Mouse (Mus musculus) intestine, embryonic 14.5 days (tissue): ENCODE measurements at regions not wholly inside any gene's neighbourhood (a gene's known extent, or its start where the extent isn't known, plus 50 kb on each side); places are given as distances from the start of the nearest gene placed in this dataset.

Experiments
- ATAC-seq: fragments of 200-750 bp; cut with Nextera tagmentation; replicated peaks from 2 replicates; pipeline ENCODE4 v1.8.0; 2017; ENCODE audit warnings: low read depth, moderate number of reproducible peaks, moderate TSS enrichment, moderate library complexity; ENCODE audit not compliant: low FRiP score, low TSS enrichment
- DNase-seq: peaks from one replicate; pipeline ENCODE4 v3.0.0-alpha.2; 2018; ENCODE audit warnings: low spot score
- H3K27ac ChIP-seq: fragments of 300-500 bp; sonication (generic); 2 replicates; pipeline ENCODE4 v1.5.1; 2014; ENCODE audit warnings: low read depth, mild to moderate bottlenecking, control low read depth
- H3K27me3 ChIP-seq: fragments of 300-500 bp; sonication (generic); replicated peaks from 2 replicates; pipeline ENCODE4 v1.6.1; 2014; ENCODE audit warnings: low read length, control low read depth; ENCODE audit not compliant: control insufficient read depth, insufficient read depth
- H3K36me3 ChIP-seq: fragments of 300-500 bp; sonication (generic); 2 replicates; pipeline ENCODE4 v1.6.1; 2014; ENCODE audit warnings: low read length, control low read depth; ENCODE audit not compliant: control insufficient read depth, insufficient read depth
- H3K4me1 ChIP-seq: fragments of 300-500 bp; sonication (generic); replicated peaks from 2 replicates; pipeline ENCODE4 v1.6.1; 2014; ENCODE audit warnings: low read length, control low read depth, mixed read lengths; ENCODE audit not compliant: control insufficient read depth, insufficient read depth
- H3K4me2 ChIP-seq: fragments of 300-500 bp; sonication (generic); 2 replicates; pipeline ENCODE4 v1.6.1; 2014; ENCODE audit warnings: low read length
- H3K4me3 ChIP-seq: fragments of 300-500 bp; sonication (generic); 2 replicates; pipeline ENCODE4 v1.5.1; 2014; ENCODE audit warnings: low read depth, low read length, control low read depth, mixed read lengths
- H3K9ac ChIP-seq: fragments of 300-500 bp; sonication (generic); 2 replicates; pipeline ENCODE4 v1.6.1; 2014; ENCODE audit warnings: mild to moderate bottlenecking, low read length
- H3K9me3 ChIP-seq: fragments of 300-500 bp; sonication (generic); 2 replicates; pipeline ENCODE4 v1.6.1; 2016; ENCODE audit warnings: low read length, control low read depth; ENCODE audit not compliant: control insufficient read depth
- WGBS: fragments of 180-500 bp; shearing (Covaris S2); extraction: QIAGEN DNeasy Blood & Tissue Kit; methylation state at CpG from one replicate; pipeline ENCODE4 v1.1.7; 2014; 5-methylcytosine and 5-hydroxymethylcytosine counted together

GRCm38 (mm10) chr2:117842309-117842986 lies 269.2 kb upstream of the Thbs1 start:
- no peak for DNase-seq
- no peak overlapping the region for H3K9ac ChIP-seq
- H3K4me1 ChIP-seq, result no peaks in the 10 kb centered on the region
- no peak overlapping the region for H3K4me3 ChIP-seq
- no peaks in the 10 kb centered on the region for H3K36me3 ChIP-seq
- no peak overlapping the region for H3K27ac ChIP-seq
- no peak for ATAC-seq
- no peaks in the 10 kb centered on the region for H3K27me3 ChIP-seq
- no peak overlapping the region for H3K4me2 ChIP-seq
- WGBS, result 54% methylated on average over 1 of the region's 1 CpGs
- H3K9me3 ChIP-seq, result no peaks in the 10 kb centered on the region

GRCm38 (mm10) chr2:117852442-117852841 lies 259.2 kb upstream of the Thbs1 start:
- no peaks in the 10 kb centered on the region for H3K36me3 ChIP-seq
- no peak overlapping the region for H3K27ac ChIP-seq
- 56% methylated on average over 1 of the region's 1 CpGs for WGBS
- H3K4me2 ChIP-seq, result no peak overlapping the region
- H3K4me1 ChIP-seq, result no peaks in the 10 kb centered on the region
- no peaks in the 10 kb centered on the region for H3K9me3 ChIP-seq
- no peaks in the 10 kb centered on the region for H3K27me3 ChIP-seq
- no peak for DNase-seq
- H3K4me3 ChIP-seq, result no peak overlapping the region
- no peak for ATAC-seq
- no peak overlapping the region for H3K9ac ChIP-seq

- WGBS, result 75% methylated on average over 3 of the region's 3 CpGs
- Histone ChIP-seq H3K27ac (no peak overlapping the region), H3K36me3 (no peaks in the 10 kb centered on the region), H3K4me1 (no peaks in the 10 kb centered on the region), H3K27me3 (no peaks in the 10 kb centered on the region), H3K9me3 (no peaks in the 10 kb centered on the region), H3K4me2 (no peak overlapping the region), H3K4me3 (no peak overlapping the region), H3K9ac (no peak overlapping the region)
- DNase-seq (no peak), ATAC-seq (no peak)
These were observed 249.4 kb upstream of the Thbs1 start for GRCm38 (mm10) chr2:117862301-117862700.

- no peaks in the 10 kb centered on the region for H3K4me1 ChIP-seq
- H3K4me2 ChIP-seq, result no peak overlapping the region
- H3K27me3 ChIP-seq, result no peaks in the 10 kb centered on the region
- no peak for DNase-seq
- WGBS, result 86% methylated on average over 1 of the region's 1 CpGs
- H3K9me3 ChIP-seq, result no peaks in the 10 kb centered on the region
- no peak overlapping the region for H3K27ac ChIP-seq
- no peak overlapping the region for H3K9ac ChIP-seq
- ATAC-seq, result no peak
- no peak overlapping the region for H3K4me3 ChIP-seq
- no peaks in the 10 kb centered on the region for H3K36me3 ChIP-seq
These were observed 246.6 kb upstream of the Thbs1 start for GRCm38 (mm10) chr2:117865119-117865518.

- Histone ChIP-seq H3K4me1 (no peaks in the 10 kb centered on the region), H3K4me3 (no peak overlapping the region), H3K9ac (no peak overlapping the region), H3K36me3 (no peaks in the 10 kb centered on the region), H3K27ac (no peak overlapping the region), H3K4me2 (no peak overlapping the region), H3K27me3 (no peaks in the 10 kb centered on the region), H3K9me3 (no peaks in the 10 kb centered on the region)
- DNase-seq (no peak), ATAC-seq (no peak)
- WGBS, result 74% methylated on average over 4 of the region's 4 CpGs
These were observed 244.7 kb upstream of the Thbs1 start for GRCm38 (mm10) chr2:117866946-117867345.

GRCm38 (mm10) chr2:117867409-117867808 lies 244.3 kb upstream of the Thbs1 start:
- ATAC-seq (no peak), DNase-seq (no peak)
- Histone ChIP-seq H3K4me2 (no peak overlapping the region), H3K4me3 (no peak overlapping the region), H3K27me3 (no peaks in the 10 kb centered on the region), H3K9me3 (no peaks in the 10 kb centered on the region), H3K9ac (no peak overlapping the region), H3K36me3 (no peaks in the 10 kb centered on the region), H3K4me1 (no peaks in the 10 kb centered on the region), H3K27ac (no peak overlapping the region)
- WGBS, result 79% methylated on average over 3 of the region's 3 CpGs

GRCm38 (mm10) chr2:117868857-117869256 lies 242.8 kb upstream of the Thbs1 start:
- DNase-seq, result no peak
- no peak overlapping the region for H3K4me2 ChIP-seq
- H3K36me3 ChIP-seq, result no peaks in the 10 kb centered on the region
- H3K4me1 ChIP-seq, result no peaks in the 10 kb centered on the region
- 90% methylated on average over 1 of the region's 1 CpGs for WGBS
- H3K9ac ChIP-seq, result no peak overlapping the region
- no peak for ATAC-seq
- no peaks in the 10 kb centered on the region for H3K9me3 ChIP-seq
- no peak overlapping the region for H3K27ac ChIP-seq
- H3K27me3 ChIP-seq, result no peaks in the 10 kb centered on the region
- no peak overlapping the region for H3K4me3 ChIP-seq

GRCm38 (mm10) chr2:117871507-117872282 lies 240.0 kb upstream of the Thbs1 start:
- no peak overlapping the region for H3K4me3 ChIP-seq
- ATAC-seq (no peak), DNase-seq (no peak)
- WGBS, result 52% methylated on average over 9 of the region's 9 CpGs
- H3K9me3 ChIP-seq, result no peaks in the 10 kb centered on the region
- no peak overlapping the region for H3K9ac ChIP-seq
- H3K27me3 ChIP-seq, result no peaks in the 10 kb centered on the region
- no peak overlapping the region for H3K27ac ChIP-seq
- no peaks in the 10 kb centered on the region for H3K4me1 ChIP-seq
- no peaks in the 10 kb centered on the region for H3K36me3 ChIP-seq
- no peak overlapping the region for H3K4me2 ChIP-seq

GRCm38 (mm10) chr2:117877816-117878215 lies 233.9 kb upstream of the Thbs1 start:
- H3K4me1 ChIP-seq, result no peaks in the 10 kb centered on the region
- no peak overlapping the region for H3K4me3 ChIP-seq
- no peaks in the 10 kb centered on the region for H3K9me3 ChIP-seq
- ATAC-seq, result peak; percentile 84
- H3K9ac ChIP-seq, result no peak overlapping the region
- H3K36me3 ChIP-seq, result no peaks in the 10 kb centered on the region
- no peak for DNase-seq
- H3K27me3 ChIP-seq, result no peaks in the 10 kb centered on the region
- H3K27ac ChIP-seq, result no peak overlapping the region
- 63% methylated on average over 6 of the region's 6 CpGs for WGBS
- no peak overlapping the region for H3K4me2 ChIP-seq
